Mouse (Mus musculus) bone marrow, adult 2 months (tissue): ENCODE data around the gene Slc2a10.
A peak's percentile ranks its signal among the peaks of the same experiment; 100 is the strongest.

Source experiments
- CTCF ChIP-seq: fragments of 200-500 bp; IDR thresholded peaks from 2 replicates; pipeline ENCODE4 v1.5.1; 2011; ENCODE audit warnings: low read length, control low read depth; ENCODE audit not compliant: control insufficient read depth, insufficient read depth
- POLR2A ChIP-seq: fragments of 200-500 bp; IDR thresholded peaks from 2 replicates; pipeline ENCODE4 v1.6.1; 2011; ENCODE audit warnings: low read depth, mild to moderate bottlenecking, control low read depth, low read length, borderline replicate concordance; ENCODE audit not compliant: control insufficient read depth

GRCm38 (mm10) chr2:165529106-165529505, 25.5 kb downstream of the Slc2a10 start:
- TF ChIP-seq POLR2A (no peak), CTCF (peak; percentile 91)
